Mouse (Mus musculus): ENCODE results near the gene Ndufb8. TPM values are rescaled to one million over a fixed set of nuclear protein-coding genes. Genes with fewer than 3 reads are reported as not detected.

Ndufb8 gene
- polyA plus RNA-seq, 1 experiment from 2014 or later, result 654 TPM

DNA sequence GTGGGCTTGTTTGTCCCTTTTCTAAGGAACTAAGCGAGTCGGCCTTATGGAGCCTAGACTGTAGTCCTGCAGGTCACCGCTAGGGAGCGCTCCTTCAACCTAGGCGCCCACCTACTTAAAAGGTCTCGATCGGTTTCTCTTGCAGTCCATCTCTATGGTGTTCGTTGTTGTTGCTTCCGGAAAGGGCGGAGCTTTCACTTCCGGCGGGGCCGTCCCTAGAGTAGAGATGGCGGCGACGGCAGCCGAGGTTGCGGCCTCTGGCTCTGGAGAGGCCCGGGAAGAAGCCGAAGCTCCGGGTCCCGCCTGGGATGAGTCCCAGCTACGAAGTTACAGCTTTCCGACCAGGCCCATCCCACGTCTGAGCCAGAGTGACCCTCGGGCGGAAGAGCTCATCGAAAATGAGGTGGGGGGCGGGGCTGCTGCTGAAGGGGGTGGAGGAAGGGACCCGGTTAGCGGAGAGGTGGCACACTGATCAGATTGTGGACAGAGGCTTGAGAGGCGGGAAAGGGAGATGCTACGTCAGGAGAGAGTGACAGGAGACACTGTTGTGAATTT, 7.5 kb upstream of the Ndufb8 start, which contains the start of gene Hif1an:
TSS of gene Hif1an (plus strand) at position 199 of the 555 bp plus-strand sequence.
- peaks cover 17% of the 10 kb centered on the region for H3K27me3 ChIP-seq
- peak; percentile 98 for ATAC-seq (ENCODE audit: low read depth)
- peaks cover 32% of the 10 kb centered on the region for H3K36me3 ChIP-seq
- under 1% methylated on average over 33 of the region's 33 CpGs for WGBS
- peak within 1 kb of the TSS; percentile 77 for H3K27ac ChIP-seq (replicated peaks)
- H3K4me2 ChIP-seq, result peak within 1 kb of the TSS; percentile 75
- peaks cover 33% of the 10 kb centered on the region for H3K4me1 ChIP-seq (replicated peaks)
- H3K9me3 ChIP-seq, result no peaks in the 10 kb centered on the region
- H3K4me3 ChIP-seq, result peak within 1 kb of the TSS; percentile 64
- peak within 1 kb of the TSS; percentile 78 for H3K9ac ChIP-seq

DNA sequence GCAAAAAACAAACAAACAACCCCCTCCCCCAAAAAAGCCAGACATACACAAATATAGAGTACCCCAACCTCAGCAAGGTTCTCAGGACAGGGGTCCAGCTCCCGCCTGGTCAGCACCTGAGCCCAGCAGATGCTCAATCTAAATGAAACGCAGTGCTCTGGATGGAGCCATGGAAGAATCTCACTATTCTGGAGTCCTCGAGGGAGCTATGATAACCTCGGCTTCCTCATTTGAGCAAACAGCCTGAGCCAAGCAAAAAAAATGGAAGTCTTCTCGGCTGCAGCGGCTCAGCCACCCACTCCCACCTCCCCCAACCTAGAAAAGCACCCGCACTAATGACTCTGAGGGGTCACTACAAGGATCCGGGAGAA, 765 bp downstream of the Ndufb8 start:
- peaks cover 14% of the 10 kb centered on the region for H3K27me3 ChIP-seq
- peak overlapping the region; percentile 93 for H3K9ac ChIP-seq
- peak overlapping the region; percentile 81 for H3K4me2 ChIP-seq
- ATAC-seq (ENCODE audit: low read depth), result peak; percentile 54; the same call in 1 of the 2 replicates
- no peaks in the 10 kb centered on the region for H3K9me3 ChIP-seq
- peaks cover 37% of the 10 kb centered on the region for H3K4me1 ChIP-seq (replicated peaks)
- 2% methylated on average over 8 of the region's 8 CpGs for WGBS
- peak overlapping the region; percentile 84 for H3K27ac ChIP-seq (replicated peaks)
- peaks cover 41% of the 10 kb centered on the region for H3K36me3 ChIP-seq
- H3K4me3 ChIP-seq, result peak overlapping the region; percentile 90

DNA sequence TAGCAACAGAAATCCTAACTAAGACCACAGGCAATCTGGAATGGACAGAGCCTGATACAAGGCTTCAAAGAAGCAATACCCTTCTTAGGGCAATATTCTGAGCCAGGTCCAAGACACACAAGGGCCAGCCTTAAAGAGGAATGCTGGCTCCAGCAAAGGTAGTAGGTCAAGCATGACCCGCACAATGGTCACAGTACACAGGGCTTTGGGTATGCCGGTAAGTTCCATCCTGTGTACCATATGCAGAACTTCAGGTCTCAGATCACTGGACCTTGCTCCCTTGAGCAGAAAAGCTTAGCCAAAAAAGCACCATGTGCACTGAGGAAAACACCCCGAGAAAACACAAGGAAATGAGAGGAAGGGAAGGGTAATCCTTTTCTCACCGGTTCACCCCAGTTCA, 2.0 kb downstream of the Ndufb8 start:
- Histone ChIP-seq H3K9ac (0 out of 2 replicates have a peak overlapping the region, but pooled peaks have one; percentile 93), H3K36me3 (peaks cover 53% of the 10 kb centered on the region)

DNA sequence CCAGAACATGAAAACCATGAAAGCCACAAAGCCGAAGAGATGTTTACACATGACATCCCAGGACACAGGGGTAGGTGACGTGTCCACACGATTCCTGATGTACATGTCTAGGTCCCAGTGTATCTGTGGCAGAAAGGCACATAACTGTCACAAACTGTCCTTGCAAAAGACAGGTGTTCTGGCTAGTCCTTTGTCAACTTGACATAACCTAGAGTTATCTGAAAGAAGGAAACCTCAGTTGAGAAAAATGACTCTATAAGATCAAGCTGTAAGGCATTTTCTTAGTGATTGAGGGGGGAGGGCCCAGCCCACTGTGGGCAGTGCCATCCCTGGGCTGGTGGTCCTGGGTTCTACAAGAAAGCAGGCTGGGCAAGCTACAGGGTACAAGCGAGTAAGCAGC, 2.5 kb downstream of the Ndufb8 start, which contains the start of gene Gm20538:
TSS of gene Gm20538 (minus strand) at position 101 of the 400 bp plus-strand sequence.
- H3K9me3 ChIP-seq, result no peaks in the 10 kb centered on the region
- peaks cover 37% of the 10 kb centered on the region for H3K4me1 ChIP-seq (replicated peaks)
- peaks cover 59% of the 10 kb centered on the region for H3K36me3 ChIP-seq
- H3K4me3 ChIP-seq, result peak within 1 kb of the TSS; percentile 90
- WGBS, result 96% methylated on average over 4 of the region's 4 CpGs
- H3K27ac ChIP-seq (replicated peaks), result no peak within 1 kb of the TSS
- H3K9ac ChIP-seq, result peak within 1 kb of the TSS; percentile 93; the same call in 1 of the 2 replicates
- ATAC-seq (ENCODE audit: low read depth), result no peak
- H3K27me3 ChIP-seq, result peaks cover under 1% of the 10 kb centered on the region; the same call in 1 of the 2 replicates
- peak within 1 kb of the TSS; percentile 81 for H3K4me2 ChIP-seq

More for the DNA sequence above, 2.0 kb downstream of the Ndufb8 start:
- Histone ChIP-seq H3K9me3 (no peaks in the 10 kb centered on the region), H3K4me2 (peak overlapping the region; percentile 81), H3K27ac (replicated peaks) (no peak overlapping the region), H3K4me1 (replicated peaks) (peaks cover 37% of the 10 kb centered on the region), H3K27me3 (peaks cover 6% of the 10 kb centered on the region), H3K4me3 (peak overlapping the region; percentile 90)
- ATAC-seq (ENCODE audit: low read depth), result no peak
- WGBS, result 92% methylated on average over 4 of the region's 4 CpGs

DNA sequence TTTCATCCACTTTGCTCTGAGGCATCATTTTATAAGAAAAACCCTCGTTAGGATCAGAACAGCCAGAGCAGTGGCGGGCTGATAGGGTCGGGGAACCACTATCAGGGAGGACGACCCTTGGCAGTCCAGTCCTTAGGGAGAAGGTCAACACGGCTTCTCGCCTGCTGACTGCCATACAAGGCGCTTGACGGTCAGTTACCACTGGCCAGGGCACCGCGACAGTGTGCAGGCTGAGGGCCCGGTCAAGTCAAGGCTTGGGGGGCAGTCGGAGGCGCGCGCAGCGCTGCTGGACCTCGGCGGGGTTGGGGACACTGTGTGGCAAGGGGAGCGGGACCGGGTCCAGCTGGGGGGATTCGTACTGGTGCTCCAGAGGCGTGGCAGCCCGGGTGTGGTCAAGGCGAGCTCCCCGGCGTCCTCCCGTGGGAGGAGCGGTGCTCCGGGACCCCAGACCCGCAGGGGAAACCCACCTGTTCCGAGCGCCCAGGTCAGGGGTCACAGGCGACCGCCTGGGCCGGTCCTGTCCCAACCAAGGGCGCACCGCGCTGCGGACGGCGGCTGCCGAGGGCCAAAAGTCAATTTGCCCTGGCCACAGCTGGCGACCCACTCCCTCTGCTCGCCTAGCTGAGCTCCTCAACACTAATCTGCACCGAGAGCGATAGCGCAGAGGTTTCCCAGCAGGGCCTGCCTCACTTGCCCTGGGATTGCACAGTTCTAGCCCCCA, 9.8 kb downstream of the Ndufb8 start, which contains the start of gene Sec31b:
TSS of gene Sec31b (minus strand) at position 544 of the 721 bp plus-strand sequence.
- peak within 1 kb of the TSS; percentile 47 for H3K4me3 ChIP-seq
- H3K4me2 ChIP-seq, result peak within 1 kb of the TSS; percentile 81
- ATAC-seq (ENCODE audit: low read depth), result peak; percentile 52
- 1% methylated on average over 47 of the region's 47 CpGs for WGBS
- H3K4me1 ChIP-seq (replicated peaks), result peaks cover 11% of the 10 kb centered on the region
- H3K27ac ChIP-seq (replicated peaks), result no peak within 1 kb of the TSS
- peak within 1 kb of the TSS; percentile 70 for H3K9ac ChIP-seq
- peaks cover 8% of the 10 kb centered on the region for H3K9me3 ChIP-seq
- peaks cover 28% of the 10 kb centered on the region for H3K36me3 ChIP-seq
- H3K27me3 ChIP-seq, result 0 out of 2 replicates have a peak, but pooled peaks cover 6% of the 10 kb centered on the region

DNA sequence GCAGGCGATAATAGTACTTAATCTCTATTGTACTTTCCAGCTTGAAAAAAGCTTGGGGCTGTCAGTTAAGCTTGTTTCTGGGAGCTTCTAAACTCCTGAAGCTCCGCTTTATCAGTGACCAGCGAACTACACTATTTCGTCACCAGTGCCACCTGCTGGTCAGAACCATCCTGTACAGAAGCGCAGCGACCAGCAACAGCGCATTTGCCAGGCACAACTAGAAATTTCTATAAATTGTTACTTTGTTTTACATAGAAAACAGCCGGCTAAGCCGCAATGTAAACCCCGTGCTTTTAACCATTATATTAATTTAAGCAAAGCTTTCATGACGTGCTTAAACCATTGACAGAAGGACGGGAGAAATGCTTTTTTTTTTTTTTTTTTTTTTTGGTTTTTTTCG, 10.5 kb downstream of the Ndufb8 start:
- Histone ChIP-seq H3K4me2 (peak overlapping the region; percentile 81), H3K9ac (no peak overlapping the region; the same call in 1 of the 2 replicates), H3K4me3 (no peak overlapping the region), H3K36me3 (peaks cover 21% of the 10 kb centered on the region), H3K27me3 (0 out of 2 replicates have a peak, but pooled peaks cover 6% of the 10 kb centered on the region), H3K4me1 (replicated peaks) (peaks cover 9% of the 10 kb centered on the region), H3K27ac (replicated peaks) (no peak overlapping the region), H3K9me3 (peaks cover 14% of the 10 kb centered on the region)
- 3% methylated on average over 13 of the region's 13 CpGs for WGBS
- peak; percentile 61; the same call in 1 of the 2 replicates for ATAC-seq (ENCODE audit: low read depth)

DNA sequence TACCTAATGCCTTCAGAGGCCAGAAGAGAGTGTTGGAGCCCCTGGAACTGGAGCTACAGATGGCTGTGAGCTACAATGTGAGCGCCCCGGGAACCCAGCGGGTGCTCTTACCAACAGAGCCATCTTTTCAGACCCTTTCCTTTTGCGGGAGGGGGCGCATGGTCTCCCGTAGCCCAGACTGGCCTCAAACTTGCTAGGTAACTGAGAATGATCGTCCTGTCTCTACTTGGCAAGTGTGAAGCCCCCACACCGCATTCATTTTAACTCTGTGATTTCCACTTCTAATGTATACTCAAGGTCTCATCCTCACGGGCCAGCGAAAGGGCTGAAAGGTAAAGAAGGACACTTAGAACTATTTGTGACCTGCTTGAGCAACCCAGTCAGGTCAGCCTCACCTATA, 10.9 kb downstream of the Ndufb8 start:
- Histone ChIP-seq H3K27me3 (0 out of 2 replicates have a peak, but pooled peaks cover 6% of the 10 kb centered on the region), H3K4me3 (no peak overlapping the region), H3K9me3 (peaks cover 17% of the 10 kb centered on the region), H3K27ac (replicated peaks) (no peak overlapping the region), H3K4me1 (replicated peaks) (peaks cover 9% of the 10 kb centered on the region), H3K36me3 (peaks cover 17% of the 10 kb centered on the region), H3K4me2 (no peak overlapping the region), H3K9ac (no peak overlapping the region)
- WGBS, result 63% methylated on average over 10 of the region's 10 CpGs
- no peak for ATAC-seq (ENCODE audit: low read depth)

DNA sequence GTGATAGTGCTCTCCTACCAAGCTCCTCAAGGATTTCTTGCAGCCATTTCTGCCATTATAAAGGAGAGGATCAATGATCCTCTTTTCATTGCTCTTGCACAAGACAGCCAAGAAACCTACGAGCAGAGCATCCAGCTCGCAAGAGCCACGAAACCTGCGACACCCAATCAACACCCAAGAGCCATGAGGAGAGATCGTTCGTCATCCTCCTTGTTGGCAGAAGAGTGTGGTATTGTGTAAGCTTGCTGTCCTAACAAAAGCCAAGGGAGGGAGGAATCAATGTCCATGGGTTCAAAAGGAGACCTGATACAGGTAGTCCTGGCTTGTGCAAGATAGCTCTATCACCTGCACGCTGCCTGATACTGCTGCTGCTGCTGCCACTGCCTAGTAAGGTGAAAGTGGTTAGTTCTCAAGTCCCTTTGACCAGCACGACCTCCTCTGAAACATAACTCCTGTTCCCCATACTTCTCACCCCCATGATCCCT, 12.5 kb downstream of the Ndufb8 start:
- 0 out of 2 replicates have a peak, but pooled peaks cover under 1% of the 10 kb centered on the region for H3K36me3 ChIP-seq
- H3K9ac ChIP-seq, result no peak overlapping the region
- H3K9me3 ChIP-seq, result peaks cover 17% of the 10 kb centered on the region
- no peak overlapping the region for H3K27ac ChIP-seq (replicated peaks)
- H3K4me3 ChIP-seq, result no peak overlapping the region
- 0 out of 2 replicates have a peak, but pooled peaks cover 6% of the 10 kb centered on the region for H3K27me3 ChIP-seq
- no peak for ATAC-seq (ENCODE audit: low read depth)
- 90% methylated on average over 8 of the region's 8 CpGs for WGBS
- no peak overlapping the region for H3K4me2 ChIP-seq
- H3K4me1 ChIP-seq (replicated peaks), result peaks cover 9% of the 10 kb centered on the region

DNA sequence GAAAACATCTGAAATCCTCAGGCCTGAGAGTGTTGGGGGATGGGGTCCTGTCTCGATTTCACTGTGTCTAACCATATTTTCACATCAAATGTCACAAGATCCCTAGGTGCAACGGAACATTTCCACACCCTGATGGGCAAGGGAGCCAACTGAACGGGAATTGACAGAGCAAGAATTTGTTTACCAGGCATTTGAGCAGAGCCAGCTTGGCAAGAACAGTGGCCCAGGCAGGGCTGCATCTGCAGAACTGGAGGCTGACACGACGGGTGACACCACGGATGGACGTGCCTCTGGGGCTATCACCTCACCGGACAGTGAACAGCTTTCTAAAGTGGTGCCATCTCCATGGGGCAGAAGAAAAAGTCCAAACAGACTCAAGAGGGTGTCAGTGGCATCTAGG, 17.8 kb downstream of the Ndufb8 start:
- no peaks in the 10 kb centered on the region for H3K27me3 ChIP-seq
- H3K4me3 ChIP-seq, result no peak overlapping the region
- no peak overlapping the region for H3K27ac ChIP-seq (replicated peaks)
- H3K36me3 ChIP-seq, result no peaks in the 10 kb centered on the region
- WGBS, result 88% methylated on average over 8 of the region's 8 CpGs
- H3K9ac ChIP-seq, result no peak overlapping the region
- peaks cover 17% of the 10 kb centered on the region for H3K9me3 ChIP-seq
- H3K4me1 ChIP-seq (replicated peaks), result no peaks in the 10 kb centered on the region
- no peak for ATAC-seq (ENCODE audit: low read depth)
- H3K4me2 ChIP-seq, result no peak overlapping the region

DNA sequence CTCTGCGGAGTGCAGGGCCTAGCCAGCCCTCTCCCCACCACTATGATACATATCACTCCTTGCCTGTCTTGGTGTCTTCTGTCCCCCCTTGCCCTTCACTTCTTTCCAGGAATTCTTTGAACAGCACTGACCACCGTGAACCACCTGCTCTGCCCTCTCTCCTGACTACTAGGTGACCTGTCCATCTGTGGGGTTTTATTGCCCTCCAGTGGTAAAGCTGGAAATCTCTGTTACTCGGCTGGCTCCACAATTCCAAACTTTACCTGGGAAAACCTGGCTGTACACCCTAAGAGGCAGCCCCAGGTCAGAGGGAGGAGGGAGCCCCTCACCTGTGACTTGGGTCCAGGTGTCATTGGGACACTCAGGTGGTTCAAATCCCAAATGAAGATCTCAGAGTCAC, 19.9 kb downstream of the Ndufb8 start:
- Histone ChIP-seq H3K27me3 (no peaks in the 10 kb centered on the region), H3K9me3 (peaks cover 8% of the 10 kb centered on the region), H3K27ac (replicated peaks) (no peak overlapping the region), H3K4me3 (no peak overlapping the region), H3K36me3 (no peaks in the 10 kb centered on the region), H3K9ac (no peak overlapping the region), H3K4me2 (no peak overlapping the region), H3K4me1 (replicated peaks) (no peaks in the 10 kb centered on the region)
- no peak for ATAC-seq (ENCODE audit: low read depth)
- 39% methylated on average over 3 of the region's 3 CpGs for WGBS

DNA sequence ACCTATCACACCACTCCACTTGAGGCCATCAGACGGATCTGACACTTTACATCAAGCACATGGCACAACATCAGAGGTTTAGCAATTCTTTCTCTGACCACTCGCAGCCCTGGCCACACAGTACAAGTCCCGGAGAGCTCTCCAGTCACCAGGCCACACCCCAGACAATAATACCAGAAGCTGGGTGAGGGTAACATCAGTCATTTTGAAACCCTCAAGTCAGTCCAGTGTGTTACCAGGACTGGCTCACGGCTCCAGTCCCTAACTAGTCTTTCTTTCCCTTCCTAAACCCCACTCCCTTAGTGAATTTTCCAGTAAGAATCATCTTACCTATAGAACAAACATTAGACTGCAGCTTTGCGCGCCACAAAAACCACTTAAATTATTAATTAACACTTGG, 25.2 kb downstream of the Ndufb8 start:
- H3K4me3 ChIP-seq, result no peak overlapping the region
- H3K36me3 ChIP-seq, result no peaks in the 10 kb centered on the region
- H3K27ac ChIP-seq (replicated peaks), result no peak overlapping the region
- H3K4me1 ChIP-seq (replicated peaks), result no peaks in the 10 kb centered on the region
- 79% methylated on average over 6 of the region's 6 CpGs for WGBS
- ATAC-seq (ENCODE audit: low read depth), result no peak
- no peaks in the 10 kb centered on the region for H3K9me3 ChIP-seq
- H3K9ac ChIP-seq, result no peak overlapping the region
- H3K4me2 ChIP-seq, result no peak overlapping the region
- no peaks in the 10 kb centered on the region for H3K27me3 ChIP-seq

DNA sequence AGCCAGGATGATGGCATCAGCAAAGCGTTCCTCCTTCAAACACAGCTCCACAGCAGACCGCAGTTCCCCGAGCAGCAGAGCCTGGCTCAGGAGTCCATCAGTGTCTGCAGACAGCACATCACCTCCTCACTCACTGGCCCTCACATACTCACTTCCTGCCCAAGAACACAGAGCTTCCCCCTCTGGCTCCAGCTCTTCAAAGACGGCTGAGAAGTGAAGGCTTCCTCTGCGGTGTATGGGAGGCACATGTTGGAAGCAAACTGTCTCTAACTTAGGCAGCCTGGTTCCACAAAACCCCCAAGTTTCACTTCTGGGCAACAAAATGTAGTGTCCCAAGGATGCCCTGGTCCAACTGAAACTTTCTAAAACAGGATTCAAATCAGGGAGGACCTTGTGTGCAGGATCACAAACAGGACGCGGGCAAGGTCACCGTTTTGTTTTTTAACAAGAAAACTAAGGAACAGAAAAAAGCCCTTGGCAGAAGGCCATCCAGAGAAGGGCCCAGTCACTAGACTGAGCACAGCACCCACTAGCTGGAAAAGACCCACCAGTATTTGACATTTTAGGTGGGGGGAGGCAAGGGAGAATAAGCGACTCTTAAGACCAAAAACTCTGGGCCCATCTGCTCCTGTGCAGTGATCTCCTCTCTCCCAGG, 29.6 kb downstream of the Ndufb8 start:
- Histone ChIP-seq H3K9ac (no peak overlapping the region), H3K9me3 (no peaks in the 10 kb centered on the region), H3K36me3 (no peaks in the 10 kb centered on the region), H3K27ac (replicated peaks) (no peak overlapping the region), H3K27me3 (no peaks in the 10 kb centered on the region; the same call in 1 of the 2 replicates), H3K4me1 (replicated peaks) (no peaks in the 10 kb centered on the region), H3K4me2 (no peak overlapping the region), H3K4me3 (no peak overlapping the region)
- WGBS, result 88% methylated on average over 9 of the region's 9 CpGs
- ATAC-seq (ENCODE audit: low read depth), result no peak

All from neural tube, embryonic 13.5 days (tissue).